ENCODE assay signal across 27 mouse cellular contexts in the genomic region with DNA sequence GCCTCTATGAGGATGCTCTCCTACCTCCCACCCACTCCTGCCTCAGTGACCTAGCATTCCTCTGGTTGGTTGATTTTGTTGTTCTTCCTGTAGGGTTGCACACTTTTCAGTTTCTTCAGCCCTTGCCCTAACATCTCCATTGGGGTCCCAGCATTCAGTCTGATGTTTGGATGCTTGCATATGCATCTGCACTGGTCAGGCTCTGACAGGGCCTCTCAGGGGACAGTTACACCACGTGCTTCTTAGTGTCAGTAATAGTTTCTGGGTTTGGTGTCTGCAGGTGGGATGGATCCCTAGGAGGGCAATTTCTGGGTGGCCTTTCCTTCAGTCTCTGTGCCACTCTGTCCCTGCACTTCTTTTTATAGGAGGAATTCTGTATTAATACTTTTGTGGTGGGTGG.
DNase-seq lines count a peak whose midpoint lies in the region; ATAC-seq and TF ChIP-seq lines count a peak whose summit lies in the region.
"Had no signal": no experiment of that assay in that cellular context is flagged by ENCODE, and none has a peak within 500 bp of the region (broad histone marks: within the 10 kb centered on the region; RNA-seq: fewer than 3 reads in every experiment).

No protein-coding gene starts in this region.

- H3K9me3 ChIP-seq in forebrain, embryonic 11.5 days (ENCODE audit: control insufficient read depth, low read length): no peaks in the 10 kb centered on the region
- no peaks in the 10 kb centered on the region for H3K9me3 ChIP-seq in forebrain, embryonic 14.5 days (replicated peaks; ENCODE audit: control insufficient read depth, low read length)
- no peaks in the 10 kb centered on the region for H3K9me3 ChIP-seq in hindbrain, embryonic 14.5 days (ENCODE audit: control insufficient read depth, low read length)
- no peaks in the 10 kb centered on the region for H3K9me3 ChIP-seq in hindbrain, embryonic 12.5 days (replicated peaks)
- H3K9me3 ChIP-seq in midbrain, embryonic 12.5 days: no peaks in the 10 kb centered on the region
- no peaks in the 10 kb centered on the region for H3K9me3 ChIP-seq in midbrain, postnatal 0 days (ENCODE audit: low read length)
- H3K9me3 ChIP-seq: embryonic facial prominence, embryonic 10.5 days; embryonic facial prominence, embryonic 13.5 days; forebrain, embryonic 13.5 days; heart, embryonic 12.5 days; heart, embryonic 15.5 days; hindbrain, embryonic 15.5 days had no signal

- H3K27me3 ChIP-seq in forebrain, embryonic 11.5 days (ENCODE audit: control insufficient read depth, insufficient read depth, low read length): no peaks in the 10 kb centered on the region
- no peaks in the 10 kb centered on the region for H3K27me3 ChIP-seq in forebrain, embryonic 14.5 days (replicated peaks; ENCODE audit: control insufficient read depth, insufficient read depth, low read length)
- no peaks in the 10 kb centered on the region for H3K27me3 ChIP-seq in hindbrain, embryonic 14.5 days (ENCODE audit: control insufficient read depth, insufficient read depth, low read length)
- H3K27me3 ChIP-seq in hindbrain, embryonic 12.5 days: no peaks in the 10 kb centered on the region
- H3K27me3 ChIP-seq in midbrain, embryonic 12.5 days: no peaks in the 10 kb centered on the region
- H3K27me3 ChIP-seq in midbrain, postnatal 0 days (ENCODE audit: insufficient read depth, low read length): no peaks in the 10 kb centered on the region
- H3K27me3 ChIP-seq: embryonic facial prominence, embryonic 13.5 days; forebrain, embryonic 13.5 days; heart, embryonic 12.5 days; heart, embryonic 15.5 days; hindbrain, embryonic 15.5 days had no signal

- H3K4me3 ChIP-seq in forebrain, embryonic 11.5 days (ENCODE audit: low read depth, low read length): no peak overlapping the region
- no peak overlapping the region for H3K4me3 ChIP-seq in forebrain, embryonic 14.5 days (ENCODE audit: low read depth, low read length)
- H3K4me3 ChIP-seq in hindbrain, embryonic 14.5 days (replicated peaks; ENCODE audit: low read length): no peak overlapping the region
- no peak overlapping the region for H3K4me3 ChIP-seq in hindbrain, embryonic 12.5 days
- no peak overlapping the region for H3K4me3 ChIP-seq in midbrain, embryonic 12.5 days
- H3K4me3 ChIP-seq in midbrain, postnatal 0 days (ENCODE audit: low read depth, low read length): no peak overlapping the region
- H3K4me3 ChIP-seq: embryonic facial prominence, embryonic 10.5 days; embryonic facial prominence, embryonic 13.5 days; erythroblast, embryonic 14.5 days; forebrain, embryonic 13.5 days; gastrocnemius, adult 2 months; heart, embryonic 12.5 days; heart, embryonic 15.5 days; hindbrain, embryonic 15.5 days had no signal

- TF ChIP-seq CTCF in midbrain, postnatal 0 days (IDR thresholded peaks at IDR 0.05): no peak

- H3K9ac ChIP-seq in forebrain, embryonic 11.5 days (ENCODE audit: low read length): no peak overlapping the region
- no peak overlapping the region for H3K9ac ChIP-seq in forebrain, embryonic 14.5 days (ENCODE audit: low read length)
- H3K9ac ChIP-seq in hindbrain, embryonic 14.5 days: no peak overlapping the region
- no peak overlapping the region for H3K9ac ChIP-seq in hindbrain, embryonic 12.5 days
- H3K9ac ChIP-seq in midbrain, embryonic 12.5 days (replicated peaks): no peak overlapping the region
- H3K9ac ChIP-seq in midbrain, postnatal 0 days (replicated peaks; ENCODE audit: low read length, poor library complexity, severe bottlenecking): no peak overlapping the region
- H3K9ac ChIP-seq: embryonic facial prominence, embryonic 13.5 days; forebrain, embryonic 13.5 days; forebrain, postnatal 0 days; heart, embryonic 12.5 days; heart, embryonic 15.5 days; hindbrain, embryonic 15.5 days had no signal

- peak; percentile 49; the same call in 1 of the 2 replicates for ATAC-seq in forebrain, embryonic 11.5 days (replicated peaks; ENCODE audit: low FRiP score)
- ATAC-seq in forebrain, embryonic 14.5 days: no peak
- ATAC-seq in hindbrain, embryonic 14.5 days (ENCODE audit: low FRiP score): 0 out of 2 replicates have a peak, but pooled peaks have one; percentile 31
- ATAC-seq in hindbrain, embryonic 12.5 days (ENCODE audit: low FRiP score): no peak
- peak; percentile 66 for ATAC-seq in midbrain, embryonic 12.5 days (ENCODE audit: low FRiP score, low read depth)
- ATAC-seq in midbrain, postnatal 0 days (ENCODE audit: low FRiP score): no peak
- ATAC-seq: activated CD4-positive, CD25-positive, alpha-beta regulatory T cell, adult 4 months; forebrain, embryonic 13.5 days; forebrain, postnatal 0 days had no signal

- H3K4me1 ChIP-seq in forebrain, embryonic 11.5 days (replicated peaks; ENCODE audit: control insufficient read depth, insufficient read depth, low read length): no peaks in the 10 kb centered on the region
- H3K4me1 ChIP-seq in forebrain, embryonic 14.5 days (ENCODE audit: control insufficient read depth, insufficient read depth, low read length): no peaks in the 10 kb centered on the region
- no peaks in the 10 kb centered on the region for H3K4me1 ChIP-seq in hindbrain, embryonic 14.5 days (replicated peaks; ENCODE audit: control insufficient read depth, insufficient read depth, low read length)
- H3K4me1 ChIP-seq in hindbrain, embryonic 12.5 days: no peaks in the 10 kb centered on the region
- H3K4me1 ChIP-seq in midbrain, embryonic 12.5 days: no peaks in the 10 kb centered on the region
- no peaks in the 10 kb centered on the region for H3K4me1 ChIP-seq in midbrain, postnatal 0 days (ENCODE audit: insufficient read depth, low read length)
- H3K4me1 ChIP-seq: embryonic facial prominence, embryonic 10.5 days; embryonic facial prominence, embryonic 13.5 days; forebrain, embryonic 13.5 days; heart, embryonic 12.5 days; heart, embryonic 15.5 days; hindbrain, embryonic 15.5 days had no signal

- no peak overlapping the region for H3K27ac ChIP-seq in forebrain, embryonic 11.5 days (ENCODE audit: low read depth, low read length)
- H3K27ac ChIP-seq in forebrain, embryonic 14.5 days (ENCODE audit: low read depth, low read length): no peak overlapping the region
- no peak overlapping the region for H3K27ac ChIP-seq in hindbrain, embryonic 14.5 days
- H3K27ac ChIP-seq in hindbrain, embryonic 12.5 days: no peak overlapping the region
- no peak overlapping the region for H3K27ac ChIP-seq in midbrain, embryonic 12.5 days (replicated peaks)
- no peak overlapping the region for H3K27ac ChIP-seq in midbrain, postnatal 0 days (ENCODE audit: low read depth, low read length)
- H3K27ac ChIP-seq: embryonic facial prominence, embryonic 10.5 days; embryonic facial prominence, embryonic 13.5 days; forebrain, embryonic 13.5 days; gastrocnemius, adult 2 months; heart, embryonic 15.5 days; hindbrain, embryonic 15.5 days had no signal

- 29% methylated on average over 1 of the region's 1 CpGs for WGBS in forebrain, embryonic 11.5 days
- 17% methylated on average over 1 of the region's 1 CpGs for WGBS in forebrain, embryonic 14.5 days
- WGBS in hindbrain, embryonic 14.5 days: 14% methylated on average over 1 of the region's 1 CpGs
- WGBS in hindbrain, embryonic 12.5 days: 3% methylated on average over 1 of the region's 1 CpGs
- WGBS in midbrain, embryonic 12.5 days: 24% methylated on average over 1 of the region's 1 CpGs
- 12% methylated on average over 1 of the region's 1 CpGs for WGBS in midbrain, postnatal 0 days

- H3K4me2 ChIP-seq in forebrain, embryonic 11.5 days (ENCODE audit: low read depth, low read length, severe bottlenecking): no peak overlapping the region
- H3K4me2 ChIP-seq in forebrain, embryonic 14.5 days (ENCODE audit: low read length): no peak overlapping the region
- H3K4me2 ChIP-seq in hindbrain, embryonic 14.5 days (replicated peaks): no peak overlapping the region
- H3K4me2 ChIP-seq in hindbrain, embryonic 12.5 days (replicated peaks): no peak overlapping the region
- H3K4me2 ChIP-seq in midbrain, embryonic 12.5 days (replicated peaks): no peak overlapping the region
- H3K4me2 ChIP-seq in midbrain, postnatal 0 days (ENCODE audit: low read depth, low read length, poor library complexity, severe bottlenecking): no peak overlapping the region
- H3K4me2 ChIP-seq: embryonic facial prominence, embryonic 13.5 days; forebrain, embryonic 13.5 days; heart, embryonic 12.5 days; heart, embryonic 15.5 days; hindbrain, embryonic 15.5 days had no signal

- DNase-seq in forebrain, embryonic 11.5 days (ENCODE audit: low spot score): no peak
- DNase-seq in forebrain, embryonic 14.5 days (ENCODE audit: low spot score): no peak
- no peak for DNase-seq in hindbrain, embryonic 14.5 days (ENCODE audit: low spot score)
- DNase-seq in midbrain, postnatal 0 days (ENCODE audit: low spot score): no peak
- DNase-seq: adrenal gland, adult 8-10 months; adrenal gland, postnatal 25 days; cerebellum, adult 11-12 months; cerebellum, adult 8-10 months; cerebellum, postnatal 10 days; cerebellum, postnatal 36 days; embryo, embryonic 11 days; forebrain, postnatal 0 days; gastrocnemius, adult 2 months; gastrocnemius, postnatal 14 days; heart, adult 18-20 months; heart, postnatal 10 days; heart, postnatal 4 days had no signal

- no peaks in the 10 kb centered on the region for H3K36me3 ChIP-seq in forebrain, embryonic 11.5 days (ENCODE audit: control insufficient read depth, insufficient read depth, low read length)
- no peaks in the 10 kb centered on the region for H3K36me3 ChIP-seq in forebrain, embryonic 14.5 days (ENCODE audit: control insufficient read depth, insufficient read depth, low read length)
- H3K36me3 ChIP-seq in hindbrain, embryonic 14.5 days (replicated peaks; ENCODE audit: control insufficient read depth, insufficient read depth): no peaks in the 10 kb centered on the region
- H3K36me3 ChIP-seq in hindbrain, embryonic 12.5 days: no peaks in the 10 kb centered on the region
- H3K36me3 ChIP-seq in midbrain, embryonic 12.5 days: no peaks in the 10 kb centered on the region
- no peaks in the 10 kb centered on the region for H3K36me3 ChIP-seq in midbrain, postnatal 0 days (ENCODE audit: insufficient read depth, low read length)
- H3K36me3 ChIP-seq: embryonic facial prominence, embryonic 10.5 days; embryonic facial prominence, embryonic 13.5 days; heart, embryonic 12.5 days; heart, embryonic 15.5 days; hindbrain, embryonic 15.5 days had no signal

Comparison
In these comparisons a context has a peak if more than half of its experiments do, and no peak if none do; other contexts are left out.
1. ATAC-seq: peak in forebrain, embryonic 11.5 days (single experiment), hindbrain, embryonic 14.5 days (single experiment) and midbrain, embryonic 12.5 days (single experiment); none in forebrain, embryonic 14.5 days (single experiment), hindbrain, embryonic 12.5 days (single experiment) and midbrain, postnatal 0 days (single experiment).